Mouse (Mus musculus) MEL (cell line): ENCODE results near the gene Rpl26. TPM values are rescaled to one million over a fixed set of nuclear protein-coding genes. Genes with fewer than 3 reads are reported as not detected.

ENCODE experiments used
- DNase-seq: peaks from one replicate; pipeline ENCODE4 v3.0.0; 2011; ENCODE audit warnings: low read depth, low spot score
- H3K27ac ChIP-seq: 2 replicates; pipeline ENCODE4 v1.5.1; 2012; ENCODE audit warnings: low read depth, mild to moderate bottlenecking, control low read depth, low read length, moderate library complexity; ENCODE audit not compliant: control insufficient read depth
- H3K27me3 ChIP-seq, 2 experiments: fragments of 150-350 bp in 1 of 2; sonication (generic) in 1 of 2; 2 replicates each; pipeline ENCODE4 v1.6.1; 2012; ENCODE audit warnings: low read length in 2 of 2, mild to moderate bottlenecking in 2 of 2, improper control_type of control experiment in 1 of 2, moderate library complexity in 1 of 2; ENCODE audit not compliant: insufficient read depth in 2 of 2, control insufficient read depth in 1 of 2
- H3K36me3 ChIP-seq, 2 experiments: 2 replicates each; pipeline ENCODE4 v1.6.1; 2012 to 2014; ENCODE audit warnings: low read length in 2 of 2, improper control_type of control experiment in 1 of 2, inconsistent platforms in 1 of 2, mild to moderate bottlenecking in 1 of 2; ENCODE audit not compliant: insufficient read depth in 2 of 2, control insufficient read depth in 1 of 2
- H3K4me1 ChIP-seq, 2 experiments: fragments of 150-350 bp in 1 of 2; sonication (generic) in 1 of 2; 2 replicates each; pipeline ENCODE4 v1.6.1; 2012; ENCODE audit warnings: low read length in 2 of 2, improper control_type of control experiment in 1 of 2, mild to moderate bottlenecking in 1 of 2; ENCODE audit not compliant: insufficient read depth in 2 of 2, control insufficient read depth in 1 of 2
- H3K4me3 ChIP-seq, 2 experiments: fragments of 150-350 bp in 1 of 2; sonication (generic) in 1 of 2; 2 replicates each; pipeline ENCODE4 v1.5.1; 2012; ENCODE audit warnings: low read depth in 2 of 2, low read length in 2 of 2, mild to moderate bottlenecking in 2 of 2, moderate library complexity in 2 of 2, control low read depth in 1 of 2, improper control_type of control experiment in 1 of 2; ENCODE audit not compliant: control insufficient read depth in 1 of 2, insufficient read depth in 1 of 2
- H3K79me2 ChIP-seq: 2 replicates; pipeline ENCODE4 v1.6.1; 2012; ENCODE audit warnings: mild to moderate bottlenecking, low read length, moderate library complexity; ENCODE audit not compliant: control insufficient read depth, poor library complexity, insufficient read depth
- H3K9ac ChIP-seq: 2 replicates; pipeline ENCODE4 v1.6.1; 2012; ENCODE audit warnings: low read depth, mild to moderate bottlenecking, control low read depth, low read length, moderate library complexity; ENCODE audit not compliant: control insufficient read depth, poor library complexity, severe bottlenecking
- H3K9me3 ChIP-seq: fragments of 150-350 bp; sonication (generic); replicated peaks from 2 replicates; pipeline ENCODE4 v1.6.1; 2012; ENCODE audit warnings: mild to moderate bottlenecking, low read length, improper control_type of control experiment, moderate library complexity; ENCODE audit not compliant: insufficient read depth
- CHD1 ChIP-seq: IDR thresholded peaks from 2 replicates; pipeline ENCODE4 v1.6.1; 2012; ENCODE audit warnings: low read depth, mild to moderate bottlenecking, inconsistent platforms, low read length, improper control_type of control experiment
- CTCF ChIP-seq, 3 experiments: IDR thresholded peaks in 2 of 3; conservative IDR thresholded peaks in 1 of 3; 2 replicates each; pipeline ENCODE4 v1.5.1; 2011 to 2012; ENCODE audit warnings: low read length in 3 of 3, low read depth in 2 of 3, mild to moderate bottlenecking in 2 of 3, improper control_type of control experiment in 1 of 3, inconsistent platforms in 1 of 3, mixed read lengths in 1 of 3, moderate library complexity in 1 of 3; ENCODE audit not compliant: control insufficient read depth in 1 of 3, insufficient read depth in 1 of 3, poor library complexity in 1 of 3, severe bottlenecking in 1 of 3
- E2F4 ChIP-seq: IDR thresholded peaks from 2 replicates; pipeline ENCODE4 v1.6.1; 2011; ENCODE audit warnings: low read depth, low read length, improper control_type of control experiment, borderline replicate concordance
- ELF1 ChIP-seq: IDR thresholded peaks from 2 replicates; pipeline ENCODE4 v1.6.1; 2014; ENCODE audit warnings: low read depth, mild to moderate bottlenecking, inconsistent platforms, low read length, improper control_type of control experiment, moderate library complexity
- GABPA ChIP-seq: IDR thresholded peaks from 2 replicates; pipeline ENCODE4 v1.6.1; 2012; ENCODE audit warnings: low read depth, mild to moderate bottlenecking, inconsistent platforms, low read length, improper control_type of control experiment, moderate library complexity
- GATA1 ChIP-seq: IDR thresholded peaks from 2 replicates; pipeline ENCODE4 v1.6.1; 2011; ENCODE audit warnings: low read depth, low read length, improper control_type of control experiment
- HCFC1 ChIP-seq: IDR thresholded peaks from 2 replicates; pipeline ENCODE4 v1.6.1; 2012; ENCODE audit warnings: low read depth, mild to moderate bottlenecking, inconsistent platforms, low read length, improper control_type of control experiment, moderate library complexity
- KAT2A ChIP-seq: conservative IDR thresholded peaks from 2 replicates; pipeline ENCODE4 v1.6.1; 2012; ENCODE audit warnings: low read depth, low read length, improper control_type of control experiment, inconsistent platforms
- MAFK ChIP-seq: IDR thresholded peaks from 2 replicates; pipeline ENCODE4 v1.6.1; 2011; ENCODE audit warnings: low read depth, mild to moderate bottlenecking, low read length, improper control_type of control experiment, borderline replicate concordance
- MAX ChIP-seq: IDR thresholded peaks from 2 replicates; pipeline ENCODE4 v1.6.1; 2011; ENCODE audit warnings: low read length, improper control_type of control experiment
- MEF2A ChIP-seq: IDR thresholded peaks from 2 replicates; pipeline ENCODE4 v1.6.1; 2014; ENCODE audit warnings: low read depth, mild to moderate bottlenecking, inconsistent platforms, low read length, improper control_type of control experiment; ENCODE audit not compliant: poor library complexity, insufficient replicate concordance, severe bottlenecking; ENCODE audit errors: extremely low read depth
- MYC ChIP-seq: IDR thresholded peaks from 2 replicates; pipeline ENCODE4 v1.6.1; 2011; ENCODE audit warnings: low read depth, mild to moderate bottlenecking, low read length, improper control_type of control experiment, moderate library complexity
- NRF1 ChIP-seq: IDR thresholded peaks from 2 replicates; pipeline ENCODE4 v1.6.1; 2014; ENCODE audit warnings: low read depth, mild to moderate bottlenecking, inconsistent platforms, low read length, improper control_type of control experiment, moderate library complexity; ENCODE audit not compliant: poor library complexity, insufficient read depth, severe bottlenecking
- POLR2A ChIP-seq, 2 experiments: IDR thresholded peaks; 2 replicates each; pipeline ENCODE4 v1.6.1; 2011 to 2012; ENCODE audit warnings: low read length in 2 of 2, mild to moderate bottlenecking in 2 of 2, control low read depth in 1 of 2, improper control_type of control experiment in 1 of 2, low read depth in 1 of 2, moderate library complexity in 1 of 2; ENCODE audit not compliant: control insufficient read depth in 1 of 2, insufficient read depth in 1 of 2, poor library complexity in 1 of 2
- POLR2AphosphoS2 ChIP-seq: IDR thresholded peaks from 2 replicates; pipeline ENCODE4 v1.6.1; 2011; ENCODE audit warnings: low read length, improper control_type of control experiment
- POLR2AphosphoS5 ChIP-seq: IDR thresholded peaks from 2 replicates; pipeline ENCODE4 v1.6.1; 2012; ENCODE audit warnings: low read depth, borderline replicate concordance, mild to moderate bottlenecking, inconsistent platforms, low read length, moderate library complexity, mixed read lengths
- RAD21 ChIP-seq: IDR thresholded peaks from 2 replicates; pipeline ENCODE4 v1.6.1; 2011; ENCODE audit warnings: mild to moderate bottlenecking, low read depth, low read length, improper control_type of control experiment
- SIN3A ChIP-seq: IDR thresholded peaks from 2 replicates; pipeline ENCODE4 v1.6.1; 2012; ENCODE audit warnings: low read length, improper control_type of control experiment, inconsistent platforms
- SMC3 ChIP-seq: IDR thresholded peaks from 2 replicates; pipeline ENCODE4 v1.6.1; 2011; ENCODE audit warnings: low read depth, low read length, improper control_type of control experiment
- TAL1 ChIP-seq: IDR thresholded peaks from 2 replicates; pipeline ENCODE4 v1.6.1; 2012; ENCODE audit warnings: mild to moderate bottlenecking, inconsistent platforms, low read length, moderate library complexity, mixed read lengths
- TBP ChIP-seq: IDR thresholded peaks from 2 replicates; pipeline ENCODE4 v1.8.0; 2011; ENCODE audit warnings: low read depth, low read length, improper control_type of control experiment
- TCF12 ChIP-seq: IDR thresholded peaks from 2 replicates; pipeline ENCODE4 v1.6.1; 2014; ENCODE audit warnings: low read depth, mild to moderate bottlenecking, inconsistent platforms, low read length, improper control_type of control experiment, moderate library complexity
- UBTF ChIP-seq: IDR thresholded peaks from 2 replicates; pipeline ENCODE4 v1.6.1; 2012; ENCODE audit warnings: low read depth, mild to moderate bottlenecking, inconsistent platforms, low read length, improper control_type of control experiment, moderate library complexity, borderline replicate concordance; ENCODE audit not compliant: insufficient read depth
- USF1 ChIP-seq: IDR thresholded peaks from 2 replicates; pipeline ENCODE4 v1.6.1; 2014; ENCODE audit warnings: low read depth, mild to moderate bottlenecking, inconsistent platforms, low read length, improper control_type of control experiment, moderate library complexity
- ZC3H11A ChIP-seq: IDR thresholded peaks from 2 replicates; pipeline ENCODE4 v1.6.1; 2012; ENCODE audit warnings: low read depth, mild to moderate bottlenecking, inconsistent platforms, low read length, improper control_type of control experiment
- ZMIZ1 ChIP-seq: IDR thresholded peaks from 2 replicates; pipeline ENCODE4 v1.6.1; 2012; ENCODE audit warnings: low read depth, mild to moderate bottlenecking, inconsistent platforms, low read length, improper control_type of control experiment, moderate library complexity
- ZNF384 ChIP-seq: IDR thresholded peaks from 2 replicates; pipeline ENCODE4 v1.6.1; 2012; ENCODE audit warnings: low read depth, mild to moderate bottlenecking, inconsistent platforms, low read length, improper control_type of control experiment
- polyA plus RNA-seq, 2 experiments: library from polyadenylated mRNA; stranded (reverse) in 1 of 2; unstranded in 1 of 2; fragments of >175 nt in 1 of 2; fragments of >200 nt in 1 of 2; gene quantifications; 2 replicates each; pipeline versions ENCODE4 v1.2.1 to v1.2.4; 2012; ENCODE audit warnings: low replicate concordance in 2 of 2, low read depth in 1 of 2; ENCODE audit not compliant: insufficient read length in 2 of 2, insufficient read depth in 1 of 2, missing spikeins in 1 of 2
- total RNA-seq: library from RNA; depleted of rRNA; stranded (reverse); fragments of 300-350 nt; gene quantifications from 2 replicates; pipeline ENCODE4 v1.2.3, GENCODE M21; 2012

Gene Rpl26
- total and polyA plus RNA-seq, 3 experiments: 3,167 to 5,512 TPM; not detected in 1

- TF ChIP-seq ZC3H11A (no peak), SMC3 (peak; percentile 51), KAT2A (no peak), NRF1 (no peak), GABPA (no peak), MAFK (no peak), RAD21 (peak; percentile 25), SIN3A (no peak; the same call in 1 of the 2 replicates), TAL1 (no peak), ZNF384 (no peak), POLR2AphosphoS5 (no peak), E2F4 (no peak), MAX (peak; percentile 66), USF1 (no peak), MYC (peak; percentile 92)
Observed at GRCm38 (mm10) chr11:68897120-68897519, 4.3 kb upstream of the Rpl26 start (continued).

GRCm38 (mm10) chr11:68897838-68898237 lies 3.5 kb upstream of the Rpl26 start:
- no peak for TF ChIP-seq TCF12
- TF ChIP-seq USF1: peak; percentile 53; the same call in 1 of the 2 replicates
- peaks cover 6 to 33% of the 10 kb centered on the region in 2 experiments for H3K36me3 ChIP-seq
- H3K9ac ChIP-seq: peak overlapping the region; percentile 31
- no peaks in the 10 kb centered on the region for H3K9me3 ChIP-seq
- H3K27me3 ChIP-seq: no peaks in the 10 kb centered on the region
- no peak overlapping the region for H3K4me3 ChIP-seq
- H3K4me1 ChIP-seq: peaks cover 3 to 45% of the 10 kb centered on the region in 2 experiments; a peak in 3 of 4 replicates
- H3K79me2 ChIP-seq: peaks cover 13% of the 10 kb centered on the region
- no peak for DNase-seq
- H3K27ac ChIP-seq: peak overlapping the region; percentile 92

- no peaks in the 10 kb centered on the region for H3K27me3 ChIP-seq
- H3K27ac ChIP-seq: peak overlapping the region; percentile 92
- peaks cover 3 to 45% of the 10 kb centered on the region in 2 experiments; a peak in 3 of 4 replicates for H3K4me1 ChIP-seq
- TF ChIP-seq MEF2A: no peak
- TF ChIP-seq UBTF: no peak
- peak; percentile 69 for TF ChIP-seq TBP
- TF ChIP-seq RAD21: no peak
- 0 out of 2 replicates have a peak, but pooled peaks have one; percentile 1 for TF ChIP-seq MYC
- TF ChIP-seq ZMIZ1: no peak
- TF ChIP-seq ELF1: no peak
- no peak for TF ChIP-seq CHD1
- TF ChIP-seq MAX: no peak; the same call in 1 of the 2 replicates
- peak; percentile 71 for TF ChIP-seq TCF12
- peak in 1 of 2 experiments; percentile 38; a peak in 1 of 4 replicates for TF ChIP-seq POLR2A (IDR thresholded peaks at IDR 0.05; ENCODE audit: control insufficient read depth in 1 of 2, insufficient read depth in 1 of 2, low read depth in 1 of 2, low read length in 2 of 2, poor library complexity in 1 of 2)
- TF ChIP-seq NRF1: no peak
- TF ChIP-seq MAFK: peak; percentile 75; the same call in 1 of the 2 replicates
- TF ChIP-seq USF1: no peak
- TF ChIP-seq CTCF (IDR thresholded peaks at IDR 0.05 in 2 of 3, conservative IDR thresholded peaks at IDR 0.05 in 1 of 3; ENCODE audit: control insufficient read depth in 1 of 3, insufficient read depth in 1 of 3, low read depth in 2 of 3, low read length in 3 of 3, poor library complexity in 1 of 3, severe bottlenecking in 1 of 3): no peak
- TF ChIP-seq GABPA: no peak
- no peak for TF ChIP-seq KAT2A
- TF ChIP-seq GATA1: peak; percentile 98
- no peak for TF ChIP-seq POLR2AphosphoS2
- no peak for TF ChIP-seq HCFC1
Observed at GRCm38 (mm10) chr11:68898790-68899189, 2.6 kb upstream of the Rpl26 start.

More at GRCm38 (mm10) chr11:68898790-68899189, 2.6 kb upstream of the Rpl26 start:
- H3K79me2 ChIP-seq: peaks cover 21% of the 10 kb centered on the region
- H3K4me3 ChIP-seq: peak overlapping the region; percentile 37 to 55
- peaks cover 13 to 41% of the 10 kb centered on the region in 2 experiments for H3K36me3 ChIP-seq
- H3K9ac ChIP-seq: peak overlapping the region; percentile 55
- DNase-seq: peak; percentile 80
- no peaks in the 10 kb centered on the region for H3K9me3 ChIP-seq
